Mouse (Mus musculus): ENCODE measurements around the gene Mpg.

The Mpg gene

GRCm38 (mm10) chr11:32256566-32256965, 30.3 kb downstream of the Mpg start:
- no peak for DNase-seq (ENCODE audit: low read depth, low spot score)

GRCm38 (mm10) chr11:32262674-32263415, 36.5 kb downstream of the Mpg start:
- DNase-seq (ENCODE audit: low read depth, low spot score): no peak

DNA sequence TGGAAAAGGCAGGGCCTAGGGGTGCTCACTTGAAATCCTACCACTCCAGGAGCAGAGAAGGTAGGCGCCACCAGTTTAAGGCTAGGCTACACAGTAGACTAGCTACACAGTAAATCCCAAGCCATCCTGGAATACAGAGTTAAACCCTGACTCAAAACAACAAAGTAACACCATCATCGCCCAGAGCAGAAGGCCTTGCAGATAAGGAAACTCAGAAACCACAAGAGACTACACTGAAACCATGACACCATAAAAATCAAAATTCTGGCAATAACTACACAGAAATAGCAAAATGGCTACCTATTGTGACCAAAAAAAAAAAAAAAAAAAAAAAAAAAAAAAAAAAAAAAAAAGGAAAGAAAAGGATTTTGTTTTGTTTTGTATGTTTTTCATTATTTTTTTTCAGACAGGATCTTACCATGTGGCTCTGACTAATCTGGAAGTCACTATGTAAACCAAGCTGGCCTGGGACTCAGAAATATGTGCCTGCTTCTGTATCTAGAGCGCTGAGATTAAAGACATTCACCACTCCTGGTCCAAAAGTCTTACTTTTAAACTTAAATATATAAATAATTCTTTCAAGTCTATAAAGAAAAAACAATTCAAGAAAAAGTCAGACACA, 38.9 kb downstream of the Mpg start:
- no peak for DNase-seq (ENCODE audit: low read depth, low spot score)

DNA sequence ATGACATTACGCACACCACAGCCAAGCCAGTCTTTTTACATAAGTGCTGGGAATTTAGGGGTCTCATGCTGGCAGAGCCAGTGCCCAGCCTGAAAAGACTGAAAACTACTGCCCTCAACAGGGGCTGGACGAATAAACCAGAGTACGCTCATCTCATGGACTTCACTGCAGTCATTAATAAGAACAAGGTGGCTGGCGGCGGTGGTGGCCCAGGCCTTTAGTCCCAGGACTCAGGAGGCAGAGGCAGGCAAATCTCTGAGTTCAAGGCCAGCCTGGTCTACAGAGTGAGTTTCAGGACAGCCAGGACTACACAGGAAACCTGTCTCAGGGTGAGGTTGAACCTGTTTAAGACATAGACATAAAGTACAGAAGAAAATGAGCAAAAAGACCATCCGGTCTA, 39.9 kb downstream of the Mpg start:
- no peak for DNase-seq (ENCODE audit: low read depth, low spot score)

DNA sequence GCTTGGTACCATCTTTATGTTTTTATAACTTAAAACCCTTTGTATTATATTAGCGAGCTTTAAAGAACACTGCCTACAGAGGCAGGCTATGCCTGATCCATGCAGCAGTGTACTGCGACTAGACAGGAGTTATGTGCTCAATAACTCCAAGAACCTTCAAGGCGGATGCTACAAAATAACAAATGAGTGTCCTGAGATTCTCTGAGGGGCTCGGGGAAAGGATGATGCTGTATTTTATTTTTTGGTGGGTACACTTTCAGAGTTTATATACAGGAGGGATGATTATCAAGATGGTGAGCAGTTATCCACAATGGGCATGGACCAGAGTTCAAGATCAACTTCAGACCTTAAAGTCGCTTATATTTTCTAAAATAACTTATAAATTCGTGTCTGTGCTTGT, 40.5 kb downstream of the Mpg start:
- DNase-seq (ENCODE audit: low read depth, low spot score): no peak

GRCm38 (mm10) chr11:32267188-32267884, 41.0 kb downstream of the Mpg start, which contains the start of gene Nprl3:
Nprl3 (minus strand) TSS chr11:32267707.
- peak; percentile 94 for DNase-seq (ENCODE audit: low read depth, low spot score)

GRCm38 (mm10) chr11:32267964-32268363, 41.7 kb downstream of the Mpg start:
- peak; percentile 27 for DNase-seq (ENCODE audit: low read depth, low spot score)

DNA sequence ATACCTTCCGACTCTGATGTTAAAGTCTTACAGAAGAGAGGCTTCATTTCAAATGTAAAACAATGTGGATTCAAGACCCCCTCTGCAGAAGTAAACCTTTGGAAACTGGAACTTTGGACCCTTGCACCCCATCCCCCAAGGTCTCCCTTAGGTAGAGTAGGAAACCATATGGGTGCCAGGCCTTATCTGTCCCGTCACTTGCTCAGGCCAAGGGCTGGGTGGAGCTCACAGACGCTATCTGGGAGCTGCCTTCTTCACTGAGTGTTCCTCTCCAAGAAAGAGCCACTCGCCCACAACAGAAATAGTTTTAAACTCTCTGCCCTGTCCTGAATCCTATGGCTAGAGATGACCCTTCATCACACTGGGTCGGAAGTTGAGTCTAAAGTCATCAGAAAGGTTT, 42.6 kb downstream of the Mpg start:
- DNase-seq (ENCODE audit: low read depth, low spot score): no peak

GRCm38 (mm10) chr11:32271178-32271577, 44.9 kb downstream of the Mpg start:
- no peak for DNase-seq (ENCODE audit: low read depth, low spot score)

- no peak for DNase-seq (ENCODE audit: low read depth, low spot score)
These were observed 50.0 kb downstream of the Mpg start, which contains the start of gene Hba-x for GRCm38 (mm10) chr11:32276347-32276746. Hba-x (plus strand) TSS chr11:32276400.

GRCm38 (mm10) chr11:32277736-32278457, 51.6 kb downstream of the Mpg start:
- DNase-seq (ENCODE audit: low read depth, low spot score): no peak

GRCm38 (mm10) chr11:32278458-32278957, 52.2 kb downstream of the Mpg start:
- DNase-seq (ENCODE audit: low read depth, low spot score): no peak

- DNase-seq (ENCODE audit: low read depth, low spot score): no peak
These were observed 54.3 kb downstream of the Mpg start for GRCm38 (mm10) chr11:32280646-32281045.

DNA sequence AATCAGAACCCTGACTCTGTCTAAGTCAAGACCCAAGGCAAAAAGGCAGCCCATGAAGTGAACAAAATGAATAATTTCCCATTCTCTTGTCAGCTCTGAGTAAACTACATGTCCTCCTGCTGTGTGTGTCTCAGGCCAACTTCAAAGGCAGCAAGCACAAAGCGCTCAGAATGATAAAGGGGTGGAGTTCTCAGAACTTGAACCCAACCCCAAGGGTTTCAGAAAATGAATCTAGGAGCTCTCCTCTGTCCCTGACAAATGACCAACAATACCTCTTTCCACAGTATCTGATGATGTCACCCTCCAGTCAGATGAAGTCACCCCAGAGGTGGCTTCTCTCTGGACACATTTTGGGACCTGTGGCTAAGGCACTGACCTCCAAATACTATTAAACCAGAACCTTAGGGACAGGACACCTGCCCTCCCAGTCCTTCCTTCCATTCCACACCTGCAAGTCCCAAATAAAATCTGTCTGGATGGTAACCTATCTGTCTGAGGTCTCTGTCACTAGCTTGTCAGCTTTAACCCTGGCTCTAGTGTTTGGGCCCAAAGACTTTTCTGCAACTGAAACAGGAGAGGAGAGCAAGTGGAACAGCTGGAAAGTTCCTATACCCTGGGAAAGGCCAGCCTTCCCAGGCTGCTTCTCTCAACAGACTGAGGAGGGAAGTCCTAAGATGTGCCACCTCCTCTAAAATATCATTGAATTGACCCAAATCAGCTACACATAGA, 55.3 kb downstream of the Mpg start:
- no peak for DNase-seq (ENCODE audit: low read depth, low spot score)

Measured in ES-CJ7 (cell line).